Mouse (Mus musculus): Measurements from ENCODE around the gene Tmem53. TPM values are rescaled to one million over a fixed set of nuclear protein-coding genes. Genes with fewer than 3 reads are reported as not detected.

Tmem53 gene
- polyA plus RNA-seq, 1 experiment from 2014 or later: 12.4 TPM

DNA sequence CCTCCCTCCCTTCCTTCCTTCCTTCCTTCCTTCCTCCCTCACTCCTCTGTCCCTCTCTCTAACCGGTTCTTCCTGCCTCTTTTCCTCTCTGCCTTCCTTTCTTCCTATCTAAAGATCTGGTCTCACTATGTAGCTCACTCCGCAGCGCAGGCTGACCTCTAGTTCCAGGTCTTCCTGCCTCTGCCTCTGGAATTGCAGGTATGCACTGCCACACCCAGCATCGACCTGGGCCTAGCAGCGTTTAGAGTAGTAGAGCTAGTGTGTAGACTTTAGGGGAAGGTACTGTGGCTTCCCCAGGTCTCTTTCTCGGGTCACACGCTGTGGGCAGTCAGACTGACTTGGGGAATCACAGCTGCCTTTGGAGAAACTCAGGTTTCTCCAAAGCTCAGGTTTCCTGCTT is 53.7 kb downstream of the Tmem53 start:
- ATAC-seq (ENCODE audit: insufficient read depth) (no peak), DNase-seq (peak; percentile 23)
- Histone ChIP-seq H3K4me2 (no peak overlapping the region), H3K27ac (ENCODE audit: low read depth) (no peak overlapping the region), H3K9ac (no peak overlapping the region), H3K4me1 (ENCODE audit: insufficient read depth) (peaks cover 4% of the 10 kb centered on the region; the same call in 1 of the 2 replicates), H3K36me3 (ENCODE audit: insufficient read depth) (no peaks in the 10 kb centered on the region), H3K27me3 (ENCODE audit: insufficient read depth, low read length) (peaks cover 58% of the 10 kb centered on the region), H3K4me3 (ENCODE audit: low read depth, low read length) (no peak overlapping the region), H3K9me3 (ENCODE audit: low read depth, low read length) (no peaks in the 10 kb centered on the region)
- TF ChIP-seq CTCF (IDR thresholded peaks at IDR 0.05; ENCODE audit: low read depth): no peak
- 39% methylated on average over 7 of the region's 7 CpGs for WGBS

DNA sequence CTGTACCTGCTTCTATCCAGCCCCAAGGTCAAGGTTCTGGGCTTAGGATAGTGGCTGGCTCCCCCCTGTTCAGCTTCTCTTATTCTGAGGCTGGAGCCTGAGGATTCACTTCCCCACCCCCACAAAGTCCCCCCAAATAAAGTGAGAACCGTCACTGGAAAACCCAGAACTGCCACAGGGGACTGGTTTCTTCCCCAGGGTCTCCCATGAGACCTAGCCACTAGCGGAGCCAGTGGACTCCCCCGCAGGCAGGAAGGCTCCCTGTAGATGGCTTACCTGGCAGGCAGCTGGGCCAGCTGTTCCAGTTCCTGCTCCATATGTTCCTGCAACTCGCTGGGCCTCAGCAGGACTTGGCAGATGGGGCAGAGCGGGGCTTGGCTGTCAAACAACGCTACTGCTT is 55.5 kb downstream of the Tmem53 start:
- ATAC-seq (ENCODE audit: insufficient read depth) (no peak), DNase-seq (no peak)
- H3K9me3 ChIP-seq (ENCODE audit: low read depth, low read length): no peaks in the 10 kb centered on the region
- no peaks in the 10 kb centered on the region for H3K36me3 ChIP-seq (ENCODE audit: insufficient read depth)
- H3K27me3 ChIP-seq (ENCODE audit: insufficient read depth, low read length): peaks cover 51% of the 10 kb centered on the region
- no peak overlapping the region for H3K27ac ChIP-seq (ENCODE audit: low read depth)
- WGBS: 65% methylated on average over 6 of the region's 6 CpGs
- no peak overlapping the region for H3K4me2 ChIP-seq
- H3K9ac ChIP-seq: no peak overlapping the region
- no peak overlapping the region for H3K4me3 ChIP-seq (ENCODE audit: low read depth, low read length)
- TF ChIP-seq CTCF (IDR thresholded peaks at IDR 0.05; ENCODE audit: low read depth): no peak
- peaks cover 4% of the 10 kb centered on the region; the same call in 1 of the 2 replicates for H3K4me1 ChIP-seq (ENCODE audit: insufficient read depth)

DNA sequence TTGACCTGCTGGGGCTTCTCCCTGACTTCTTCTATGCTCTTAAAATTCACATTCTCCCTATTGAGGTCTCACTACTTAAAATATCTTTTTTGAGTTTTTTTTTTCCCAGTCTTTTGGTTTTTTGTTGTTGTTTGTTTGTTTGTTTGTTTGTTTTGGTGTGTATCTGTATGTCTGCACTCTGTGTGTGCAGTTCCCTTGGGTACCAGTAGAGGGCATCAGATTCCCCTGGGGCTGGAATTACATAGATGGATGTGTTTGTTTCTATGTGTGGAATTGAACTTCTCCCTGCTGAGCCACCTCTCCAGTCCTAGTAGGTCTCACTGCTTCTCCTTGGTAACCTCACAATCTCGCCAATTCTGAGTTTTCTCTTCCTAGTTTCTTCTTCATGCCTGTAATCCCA is 57.7 kb downstream of the Tmem53 start:
- ATAC-seq (ENCODE audit: insufficient read depth) (no peak), DNase-seq (no peak)
- WGBS: 79% methylated on average over 1 of the region's 1 CpGs
- H3K36me3 ChIP-seq (ENCODE audit: insufficient read depth): no peaks in the 10 kb centered on the region
- H3K27ac ChIP-seq (ENCODE audit: low read depth): no peak overlapping the region
- no peak overlapping the region for H3K4me2 ChIP-seq
- no peak overlapping the region for H3K9ac ChIP-seq
- peak; percentile 31 for TF ChIP-seq CTCF (IDR thresholded peaks at IDR 0.05; ENCODE audit: low read depth)
- no peaks in the 10 kb centered on the region for H3K9me3 ChIP-seq (ENCODE audit: low read depth, low read length)
- H3K4me3 ChIP-seq (ENCODE audit: low read depth, low read length): no peak overlapping the region
- H3K27me3 ChIP-seq (ENCODE audit: insufficient read depth, low read length): peaks cover 50% of the 10 kb centered on the region
- peaks cover 3% of the 10 kb centered on the region; the same call in 1 of the 2 replicates for H3K4me1 ChIP-seq (ENCODE audit: insufficient read depth)

DNA sequence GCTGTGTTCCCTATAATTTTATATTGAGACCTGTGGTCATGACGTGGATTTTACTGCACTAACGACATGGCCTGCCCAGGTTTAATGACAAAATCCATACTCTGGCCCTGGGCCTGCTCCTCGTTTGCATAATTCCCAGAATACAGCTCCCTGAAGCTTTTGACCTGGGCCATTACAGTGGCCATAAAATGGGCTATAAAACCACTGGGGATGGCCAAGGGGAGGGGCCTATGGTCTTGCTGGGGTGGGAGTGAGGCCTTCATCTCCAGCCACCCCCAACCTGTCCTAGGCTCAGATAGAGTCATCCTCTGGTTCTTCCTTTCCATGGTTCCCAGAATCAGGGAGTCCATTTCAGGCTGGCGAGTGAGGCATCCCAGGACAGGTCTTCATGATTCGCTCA is 60.1 kb downstream of the Tmem53 start:
- no peak for DNase-seq
- no peak for ATAC-seq (ENCODE audit: insufficient read depth)
- TF ChIP-seq CTCF (IDR thresholded peaks at IDR 0.05; ENCODE audit: low read depth): no peak

DNA sequence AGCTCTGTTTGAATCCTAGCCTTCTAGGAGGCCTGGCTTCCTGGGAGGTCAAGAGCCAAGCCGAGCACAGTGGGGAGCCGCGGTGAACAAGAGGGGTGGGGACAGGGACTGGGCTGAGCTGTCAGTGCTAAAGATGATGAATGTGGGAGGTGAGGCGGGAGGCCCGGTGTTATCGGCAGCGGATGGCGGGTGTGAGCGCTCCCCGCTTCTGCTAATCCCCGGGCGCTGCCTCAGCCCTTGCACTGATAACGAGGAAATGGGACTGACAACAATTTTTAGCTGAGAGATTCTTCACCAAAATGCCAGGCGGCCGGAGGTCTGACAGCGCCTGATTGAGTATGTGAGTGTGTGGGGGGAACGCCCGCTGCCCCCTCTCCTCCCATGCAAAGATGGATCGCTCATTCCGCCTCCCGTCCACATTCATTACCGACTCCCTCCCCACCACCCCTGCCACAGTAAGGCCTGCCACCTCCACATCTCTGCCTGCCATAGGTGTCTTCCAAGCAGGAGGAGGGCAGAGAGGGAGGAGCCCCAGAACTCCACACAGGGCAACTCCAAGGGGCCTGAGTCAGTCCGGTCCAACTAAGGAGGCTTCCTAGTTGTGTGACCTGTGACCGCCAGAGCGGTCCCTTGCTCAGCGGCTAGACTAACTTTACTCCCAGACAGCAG is 60.8 kb downstream of the Tmem53 start:
- peak overlapping the region; percentile 43 for H3K4me2 ChIP-seq
- H3K27ac ChIP-seq (ENCODE audit: low read depth): peak overlapping the region; percentile 15; the same call in 1 of the 2 replicates

More for the DNA sequence above, 60.1 kb downstream of the Tmem53 start:
- no peak overlapping the region for H3K4me2 ChIP-seq
- no peaks in the 10 kb centered on the region for H3K4me1 ChIP-seq (ENCODE audit: insufficient read depth)
- H3K9ac ChIP-seq: no peak overlapping the region
- H3K9me3 ChIP-seq (ENCODE audit: low read depth, low read length): no peaks in the 10 kb centered on the region
- H3K4me3 ChIP-seq (ENCODE audit: low read depth, low read length): no peak overlapping the region
- WGBS: 60% methylated on average over 5 of the region's 5 CpGs
- peaks cover 52% of the 10 kb centered on the region for H3K27me3 ChIP-seq (ENCODE audit: insufficient read depth, low read length)
- H3K36me3 ChIP-seq (ENCODE audit: insufficient read depth): no peaks in the 10 kb centered on the region
- no peak overlapping the region for H3K27ac ChIP-seq (ENCODE audit: low read depth)

DNA sequence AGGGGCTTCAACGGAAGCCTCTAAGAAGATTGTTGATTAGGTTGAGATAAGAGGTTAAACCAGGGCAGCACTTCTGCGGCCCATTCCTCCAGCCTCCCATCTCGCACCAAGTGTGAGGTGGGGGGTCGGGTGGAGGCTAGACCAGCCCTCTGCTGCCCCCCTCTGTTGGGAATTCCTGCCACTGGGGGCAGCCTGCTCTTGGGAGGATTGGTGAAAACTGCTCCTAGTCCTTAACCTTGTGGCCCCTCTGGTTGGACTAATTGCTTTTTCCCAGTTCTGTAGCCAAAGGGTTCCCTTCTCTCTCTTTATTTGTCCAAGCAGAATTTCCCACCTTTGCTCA is 61.3 kb downstream of the Tmem53 start:
- Histone ChIP-seq H3K4me1 (ENCODE audit: insufficient read depth) (no peaks in the 10 kb centered on the region), H3K27ac (ENCODE audit: low read depth) (no peak overlapping the region; the same call in 1 of the 2 replicates), H3K9ac (no peak overlapping the region), H3K4me3 (ENCODE audit: low read depth, low read length) (no peak overlapping the region), H3K4me2 (peak overlapping the region; percentile 43), H3K36me3 (ENCODE audit: insufficient read depth) (no peaks in the 10 kb centered on the region), H3K9me3 (ENCODE audit: low read depth, low read length) (no peaks in the 10 kb centered on the region), H3K27me3 (ENCODE audit: insufficient read depth, low read length) (peaks cover 58% of the 10 kb centered on the region)
- DNase-seq (peak; percentile 60), ATAC-seq (ENCODE audit: insufficient read depth) (peak; percentile 41; the same call in 1 of the 2 replicates)
- TF ChIP-seq CTCF (IDR thresholded peaks at IDR 0.05; ENCODE audit: low read depth): peak; percentile 76
- 2% methylated on average over 4 of the region's 4 CpGs for WGBS

More for the DNA sequence above, 60.8 kb downstream of the Tmem53 start:
- TF ChIP-seq CTCF (IDR thresholded peaks at IDR 0.05; ENCODE audit: low read depth): no peak
- H3K36me3 ChIP-seq (ENCODE audit: insufficient read depth): no peaks in the 10 kb centered on the region
- DNase-seq (peak; percentile 24), ATAC-seq (ENCODE audit: insufficient read depth) (peak; percentile 75)
- H3K9ac ChIP-seq: no peak overlapping the region
- 4% methylated on average over 26 of the region's 26 CpGs for WGBS
- no peaks in the 10 kb centered on the region for H3K4me1 ChIP-seq (ENCODE audit: insufficient read depth)
- peaks cover 53% of the 10 kb centered on the region for H3K27me3 ChIP-seq (ENCODE audit: insufficient read depth, low read length)
- no peak overlapping the region for H3K4me3 ChIP-seq (ENCODE audit: low read depth, low read length)
- H3K9me3 ChIP-seq (ENCODE audit: low read depth, low read length): no peaks in the 10 kb centered on the region

DNA sequence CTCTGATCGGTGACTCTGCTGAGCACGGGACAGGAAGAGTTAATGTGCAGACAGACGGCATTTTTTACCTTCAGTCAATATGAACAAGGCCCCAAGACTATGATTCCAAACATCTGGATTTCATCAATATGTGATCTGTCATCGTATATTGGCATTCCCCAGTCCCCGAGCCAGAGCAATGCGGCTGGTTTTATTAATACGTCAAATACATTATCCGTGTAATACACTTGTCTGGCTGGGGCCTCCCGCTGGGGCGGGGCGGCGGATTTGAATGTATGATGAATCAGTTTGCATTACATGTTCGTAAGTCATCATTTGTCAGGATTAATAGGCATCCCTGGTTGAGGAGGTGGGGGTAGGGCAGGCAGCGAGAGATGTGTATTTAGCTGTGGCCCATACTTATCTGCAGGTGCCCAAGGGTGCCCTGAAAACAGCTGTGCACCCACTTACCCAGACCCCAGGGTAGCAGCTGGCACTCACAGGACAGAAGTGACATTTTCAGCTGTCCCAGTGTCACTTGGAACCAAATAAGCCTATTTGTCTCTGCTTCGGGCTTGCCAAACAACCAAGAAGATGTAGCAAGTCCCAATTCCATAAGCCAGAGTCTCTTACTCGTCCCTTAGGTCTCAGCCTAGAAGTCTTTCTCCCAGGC is 63.2 kb downstream of the Tmem53 start:
- Histone ChIP-seq H3K27ac (ENCODE audit: low read depth) (no peak overlapping the region), H3K4me1 (ENCODE audit: insufficient read depth) (no peaks in the 10 kb centered on the region), H3K4me3 (ENCODE audit: low read depth, low read length) (no peak overlapping the region), H3K4me2 (no peak overlapping the region), H3K9ac (no peak overlapping the region), H3K9me3 (ENCODE audit: low read depth, low read length) (no peaks in the 10 kb centered on the region), H3K36me3 (ENCODE audit: insufficient read depth) (no peaks in the 10 kb centered on the region), H3K27me3 (ENCODE audit: insufficient read depth, low read length) (peaks cover 70% of the 10 kb centered on the region)
- DNase-seq (no peak), ATAC-seq (ENCODE audit: insufficient read depth) (no peak)
- no peak for TF ChIP-seq CTCF (IDR thresholded peaks at IDR 0.05; ENCODE audit: low read depth)
- 56% methylated on average over 16 of the region's 16 CpGs for WGBS
